Mouse (Mus musculus) hindbrain, postnatal 0 days (tissue): ENCODE measurements around the gene Sobp. TPM values are rescaled to one million over a fixed set of nuclear protein-coding genes. Genes with fewer than 3 reads are reported as not detected.
A peak's percentile ranks its signal among the peaks of the same experiment; 100 is the strongest.

Experiments used
- ATAC-seq: fragments of 200-750 bp; cut with Nextera tagmentation; 2 replicates; pipeline ENCODE4 v1.8.0; 2017; ENCODE audit warnings: mild to moderate bottlenecking, moderate TSS enrichment, moderate library complexity
- DNase-seq: peaks from one replicate; pipeline ENCODE4 v3.0.0-alpha.2; 2015; ENCODE audit warnings: low spot score
- H3K27ac ChIP-seq: fragments of 300-500 bp; sonication (generic); 2 replicates; pipeline ENCODE4 v1.5.1; 2014; ENCODE audit warnings: mild to moderate bottlenecking
- H3K27me3 ChIP-seq: fragments of 300-500 bp; sonication (generic); 2 replicates; pipeline ENCODE4 v1.6.1; 2014; ENCODE audit warnings: low read length, mixed read lengths; ENCODE audit not compliant: insufficient read depth
- H3K36me3 ChIP-seq: fragments of 300-500 bp; sonication (generic); 2 replicates; pipeline ENCODE4 v1.6.1; 2014; ENCODE audit warnings: low read length, mixed read lengths; ENCODE audit not compliant: insufficient read depth
- H3K4me1 ChIP-seq: fragments of 300-500 bp; sonication (generic); 2 replicates; pipeline ENCODE4 v1.6.1; 2014; ENCODE audit warnings: antibody characterized with exemption, low read length, mixed read lengths; ENCODE audit not compliant: insufficient read depth
- H3K4me2 ChIP-seq: fragments of 300-500 bp; sonication (generic); 2 replicates; pipeline ENCODE4 v1.6.1; 2014; ENCODE audit warnings: low read depth, mild to moderate bottlenecking, low read length, moderate library complexity, mixed read lengths
- H3K4me3 ChIP-seq: fragments of 300-500 bp; sonication (generic); 2 replicates; pipeline ENCODE4 v1.5.1; 2014; ENCODE audit warnings: low read length
- H3K9ac ChIP-seq: fragments of 300-500 bp; sonication (generic); replicated peaks from 2 replicates; pipeline ENCODE4 v1.6.1; 2014; ENCODE audit warnings: mild to moderate bottlenecking, low read length, moderate library complexity, mixed read lengths
- H3K9me3 ChIP-seq: fragments of 300-500 bp; sonication (generic); 2 replicates; pipeline ENCODE4 v1.6.1; 2016; ENCODE audit warnings: low read length, mixed read lengths
- CTCF ChIP-seq: IDR thresholded peaks from 2 replicates; pipeline ENCODE4 v1.5.1; 2016; ENCODE audit warnings: antibody characterized with exemption, control low read depth, low read depth
- WGBS: fragments of 180-500 bp; shearing (Covaris S2); extraction: QIAGEN DNeasy Blood & Tissue Kit; methylation state at CpG from one replicate; pipeline ENCODE4 v1.1.7; 2014; 5-methylcytosine and 5-hydroxymethylcytosine counted together
- polyA plus RNA-seq: library from polyadenylated mRNA; unstranded; fragments of >200 nt; fragmentation: Nextera tagmentation; extraction: Ambion mirVana; gene quantifications from 2 replicates; pipeline ENCODE4 v1.2.1, GENCODE M21; 2015
- total RNA-seq: library from RNA; depleted of rRNA; stranded (reverse); fragments of >200 nt; gene quantifications from 2 replicates; pipeline ENCODE4 v1.2.3, GENCODE M21; 2014

Gene Sobp
- total and polyA plus RNA-seq, 2 experiments from 2014 or later, result 13.8 to 21.4 TPM

DNA sequence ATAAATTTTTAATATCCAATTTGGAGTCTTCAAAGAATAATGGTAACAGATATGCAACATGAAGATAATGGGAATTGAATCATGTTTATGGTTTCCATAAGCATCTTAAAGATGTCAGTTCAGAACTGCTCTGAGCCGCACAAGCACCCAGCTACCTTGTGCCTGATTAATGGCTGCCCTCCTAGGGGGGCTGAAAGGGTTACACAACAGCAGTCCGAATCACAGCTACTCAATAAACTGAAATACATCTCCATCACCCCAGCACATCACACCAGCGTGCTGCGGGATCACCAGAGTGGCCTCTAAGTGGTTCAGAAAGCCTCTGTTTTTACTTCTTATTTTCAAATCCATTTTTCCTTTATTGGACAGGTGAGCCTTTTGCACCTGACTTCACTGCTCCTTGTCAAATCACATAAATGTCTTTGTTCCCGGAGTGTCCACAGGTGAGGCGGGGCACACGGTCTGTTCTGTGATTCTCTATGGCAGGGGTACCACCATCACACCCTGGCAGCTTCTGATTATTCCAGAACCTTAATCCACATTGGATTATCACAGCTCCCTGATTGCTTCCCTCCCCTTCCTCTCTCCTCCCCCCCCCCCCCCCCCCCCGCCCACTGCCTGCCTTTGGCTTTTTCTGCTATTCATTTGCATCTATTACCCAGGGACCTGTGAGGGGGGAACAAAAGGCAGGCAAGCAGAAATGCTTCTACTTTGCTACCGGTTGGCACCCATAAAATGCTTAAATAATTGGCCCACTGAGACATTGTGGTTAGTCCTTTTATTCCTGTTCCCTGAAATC, 90.8 kb downstream of the Sobp start:
- Histone ChIP-seq H3K36me3 (peaks cover 4% of the 10 kb centered on the region; the same call in 1 of the 2 replicates), H3K4me1 (0 out of 2 replicates have a peak, but pooled peaks cover 3% of the 10 kb centered on the region), H3K9ac (no peak overlapping the region), H3K4me3 (no peak overlapping the region), H3K27ac (peak overlapping the region; percentile 54), H3K27me3 (no peaks in the 10 kb centered on the region), H3K4me2 (no peak overlapping the region), H3K9me3 (no peaks in the 10 kb centered on the region)
- 54% methylated on average over 8 of the region's 9 CpGs for WGBS
- DNase-seq (no peak), ATAC-seq (peak; percentile 33; the same call in 1 of the 2 replicates)
- TF ChIP-seq CTCF, result no peak

DNA sequence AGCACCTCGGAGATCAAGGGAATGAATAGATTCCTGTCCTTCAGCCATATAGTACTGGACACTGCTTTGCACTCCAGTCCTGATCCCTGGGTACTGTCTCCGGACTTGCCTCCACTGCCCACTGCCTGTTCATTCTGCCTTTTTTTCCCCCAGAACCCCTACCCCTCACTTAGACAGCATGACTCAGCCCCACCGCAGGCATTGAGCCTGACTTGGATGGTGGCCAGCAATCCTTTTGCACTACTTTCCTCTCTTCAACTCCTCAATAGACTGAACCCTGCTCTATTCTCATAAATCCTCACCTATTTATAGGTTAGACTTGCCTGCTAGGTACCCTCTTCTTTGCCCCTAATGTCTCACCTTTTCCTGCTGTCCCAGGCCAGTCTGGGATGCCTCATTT, 93.0 kb downstream of the Sobp start:
- H3K9ac ChIP-seq, result no peak overlapping the region
- H3K36me3 ChIP-seq, result no peaks in the 10 kb centered on the region
- WGBS, result 50% methylated on average over 3 of the region's 3 CpGs
- H3K9me3 ChIP-seq, result no peaks in the 10 kb centered on the region
- no peak overlapping the region for H3K27ac ChIP-seq
- no peak overlapping the region for H3K4me3 ChIP-seq
- DNase-seq (peak; percentile 44), ATAC-seq (peak; percentile 37; the same call in 1 of the 2 replicates)
- no peak for TF ChIP-seq CTCF
- no peak overlapping the region for H3K4me2 ChIP-seq
- 0 out of 2 replicates have a peak, but pooled peaks cover 3% of the 10 kb centered on the region for H3K4me1 ChIP-seq
- no peaks in the 10 kb centered on the region for H3K27me3 ChIP-seq

DNA sequence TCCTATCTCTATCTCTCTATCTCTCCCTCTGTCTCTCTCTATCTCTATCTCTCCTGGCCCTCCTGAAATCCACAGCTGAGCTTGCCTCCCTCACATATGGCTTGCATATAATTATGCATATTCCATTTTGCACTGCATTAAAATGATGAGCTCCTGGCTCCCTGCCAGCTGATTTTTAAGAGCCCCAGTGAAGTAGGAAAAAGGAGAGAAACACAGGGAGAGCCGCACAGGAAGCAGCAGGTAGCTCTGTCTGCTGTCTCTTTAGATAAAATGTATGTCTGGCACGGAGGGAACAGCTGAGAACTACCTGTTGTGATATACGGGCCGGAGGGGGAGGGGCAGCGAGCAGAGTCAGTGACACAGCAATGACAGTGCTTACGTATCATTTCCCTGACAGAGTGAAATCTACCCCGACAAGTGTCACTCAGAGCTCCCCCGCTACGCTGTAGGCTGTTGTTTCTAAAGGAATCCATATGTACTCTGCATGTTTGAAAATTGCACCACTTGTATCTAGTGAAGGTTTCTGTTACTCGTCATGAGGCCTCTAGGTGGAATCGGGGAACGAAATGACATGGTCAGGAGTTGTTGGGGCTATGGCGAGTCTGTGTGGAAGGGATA, 98.7 kb downstream of the Sobp start:
- no peak overlapping the region for H3K9ac ChIP-seq
- no peak for TF ChIP-seq CTCF

DNA sequence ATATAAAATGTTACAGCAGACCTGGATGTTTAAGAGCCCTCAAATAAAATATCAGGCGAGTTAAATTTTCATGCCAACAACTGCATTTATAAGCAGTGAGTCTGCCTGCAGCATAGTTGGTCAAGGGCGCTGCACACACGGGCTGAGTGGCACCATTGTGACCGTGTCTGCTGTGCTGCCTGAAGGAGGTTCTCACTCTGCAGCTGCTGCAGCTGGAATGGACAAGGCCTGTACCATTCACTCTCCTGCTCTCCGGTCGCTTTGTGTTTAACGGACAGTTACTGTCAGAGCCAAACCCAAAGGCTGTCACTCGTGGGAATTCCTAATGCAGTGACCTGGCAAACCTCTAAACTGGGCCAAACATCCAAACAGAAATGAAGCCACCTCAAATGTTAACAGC, 101.0 kb downstream of the Sobp start:
- ATAC-seq, result no peak
- no peak overlapping the region for H3K4me3 ChIP-seq
- no peak for DNase-seq
- no peaks in the 10 kb centered on the region for H3K36me3 ChIP-seq
- H3K4me1 ChIP-seq, result no peaks in the 10 kb centered on the region
- no peak overlapping the region for H3K4me2 ChIP-seq
- no peaks in the 10 kb centered on the region for H3K27me3 ChIP-seq
- no peaks in the 10 kb centered on the region for H3K9me3 ChIP-seq
- WGBS, result 29% methylated on average over 8 of the region's 8 CpGs
- peak overlapping the region; percentile 16; the same call in 1 of the 2 replicates for H3K27ac ChIP-seq
- no peak for TF ChIP-seq CTCF
- H3K9ac ChIP-seq, result no peak overlapping the region

More for the DNA sequence above, 98.7 kb downstream of the Sobp start:
- no peak overlapping the region for H3K4me2 ChIP-seq
- DNase-seq, result peak; percentile 69
- ATAC-seq, result peak; percentile 56
- no peaks in the 10 kb centered on the region for H3K9me3 ChIP-seq
- 51% methylated on average over 13 of the region's 13 CpGs for WGBS
- H3K27me3 ChIP-seq, result no peaks in the 10 kb centered on the region
- no peak overlapping the region for H3K27ac ChIP-seq
- no peaks in the 10 kb centered on the region for H3K36me3 ChIP-seq
- no peaks in the 10 kb centered on the region for H3K4me1 ChIP-seq
- H3K4me3 ChIP-seq, result no peak overlapping the region

DNA sequence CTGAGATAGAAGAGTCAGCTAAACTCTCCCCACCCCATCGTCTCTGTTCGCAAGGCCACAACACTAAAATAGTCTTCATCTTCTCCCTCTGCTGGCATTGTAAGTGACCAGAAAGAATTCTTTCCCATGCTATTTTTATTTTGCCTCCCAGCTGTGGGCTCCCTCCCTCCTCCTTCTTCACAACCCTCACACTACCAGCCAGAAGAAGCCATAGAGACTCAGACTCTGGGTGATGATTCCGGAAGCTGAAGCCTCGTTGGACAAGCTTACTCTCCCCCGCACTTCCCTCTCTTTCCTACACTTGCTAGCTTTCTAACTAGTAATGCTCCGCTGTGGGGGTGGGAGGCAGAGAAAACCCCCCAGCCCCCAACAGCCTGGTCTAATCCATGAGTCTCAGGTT, 103.4 kb downstream of the Sobp start:
- Histone ChIP-seq H3K27ac (no peak overlapping the region), H3K4me3 (no peak overlapping the region), H3K36me3 (peaks cover 7% of the 10 kb centered on the region; the same call in 1 of the 2 replicates), H3K9ac (no peak overlapping the region), H3K27me3 (no peaks in the 10 kb centered on the region), H3K4me1 (no peaks in the 10 kb centered on the region), H3K4me2 (no peak overlapping the region), H3K9me3 (no peaks in the 10 kb centered on the region)
- no peak for TF ChIP-seq CTCF
- WGBS, result 91% methylated on average over 6 of the region's 6 CpGs
- DNase-seq, result no peak
- no peak for ATAC-seq

DNA sequence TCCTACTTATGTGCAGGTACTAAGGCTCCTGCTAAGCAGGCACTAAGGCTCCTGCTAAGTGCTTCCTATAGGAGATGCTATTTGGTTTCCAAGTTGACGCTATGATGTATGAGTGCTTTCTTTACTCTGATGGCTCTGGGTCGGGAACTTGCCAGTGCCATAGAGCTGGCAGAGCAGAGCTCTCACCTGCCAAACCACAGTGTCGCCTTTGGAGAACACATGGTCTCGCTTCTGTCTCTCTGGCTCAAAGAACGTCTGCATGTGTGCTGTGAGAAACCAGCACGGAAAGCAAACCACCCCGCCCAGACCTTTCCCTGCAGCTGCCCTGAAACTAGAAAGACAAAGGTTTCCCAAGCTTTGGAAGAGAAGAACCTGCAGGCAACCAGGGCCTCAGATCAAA, 109.0 kb downstream of the Sobp start:
- no peak overlapping the region for H3K4me2 ChIP-seq
- peaks cover 13% of the 10 kb centered on the region; the same call in 1 of the 2 replicates for H3K36me3 ChIP-seq
- DNase-seq (no peak), ATAC-seq (no peak)
- H3K27me3 ChIP-seq, result no peaks in the 10 kb centered on the region
- 78% methylated on average over 7 of the region's 7 CpGs for WGBS
- no peaks in the 10 kb centered on the region for H3K9me3 ChIP-seq
- no peak overlapping the region for H3K9ac ChIP-seq
- no peaks in the 10 kb centered on the region for H3K4me1 ChIP-seq
- H3K27ac ChIP-seq, result no peak overlapping the region
- H3K4me3 ChIP-seq, result no peak overlapping the region
- TF ChIP-seq CTCF, result no peak
